Mouse (Mus musculus): ENCODE data around the gene Nt5m. TPM values are rescaled to one million over a fixed set of nuclear protein-coding genes. Genes with fewer than 3 reads are reported as not detected.

Gene Nt5m
- polyA plus RNA-seq, 1 experiment from 2014 or later: 13.7 TPM

DNA sequence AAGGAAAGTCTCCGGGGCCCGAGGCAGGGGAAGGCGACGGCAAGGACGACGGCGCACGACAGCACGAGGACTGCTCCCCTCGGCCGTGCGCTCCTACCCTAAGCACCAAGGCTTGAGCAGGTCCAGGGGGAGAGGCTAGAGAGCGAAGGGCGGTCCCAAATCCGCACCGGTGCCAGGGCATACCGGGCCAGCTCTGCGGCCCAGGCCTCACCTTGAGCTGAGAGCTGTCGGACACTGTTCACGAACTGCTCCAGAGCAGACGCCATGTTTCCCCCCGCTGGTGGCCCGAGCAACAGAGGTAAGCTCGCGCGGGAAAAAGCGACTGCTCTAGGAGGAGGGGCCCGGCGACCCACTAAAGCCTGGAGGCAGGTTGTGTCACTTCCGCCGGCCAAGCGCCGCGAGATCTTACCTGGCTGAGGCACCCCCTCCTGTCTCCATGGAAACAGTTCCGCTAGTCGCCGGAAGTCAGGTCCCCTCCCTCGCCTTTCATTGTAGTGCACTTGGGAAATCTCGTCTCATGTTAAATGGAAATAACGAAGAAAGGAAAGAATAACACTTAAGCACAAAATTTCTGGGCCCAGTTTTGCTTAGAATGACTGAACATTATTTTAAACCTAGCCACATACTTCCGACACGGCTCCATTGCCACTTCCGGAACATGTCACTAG is 346 bp downstream of the Nt5m start, which contains the start of gene Cops3:
Cops3 (minus strand) TSS at position 380 of the 668 bp plus-strand sequence.
- WGBS (ENCODE audit: insufficient replicate concordance): under 1% methylated on average over 43 of the region's 43 CpGs
- Histone ChIP-seq H3K36me3 (replicated peaks) (peaks cover 21% of the 10 kb centered on the region), H3K9me3 (replicated peaks) (no peaks in the 10 kb centered on the region), H3K4me2 (peak within 1 kb of the TSS; percentile 67), H3K9ac (peak within 1 kb of the TSS; percentile 90), H3K4me1 (replicated peaks) (peaks cover 31% of the 10 kb centered on the region), H3K27ac (replicated peaks) (peak within 1 kb of the TSS; percentile 93), H3K27me3 (no peaks in the 10 kb centered on the region), H3K4me3 (replicated peaks) (peak within 1 kb of the TSS; percentile 95)
- ATAC-seq (ENCODE audit: insufficient read depth): peak; percentile 92

DNA sequence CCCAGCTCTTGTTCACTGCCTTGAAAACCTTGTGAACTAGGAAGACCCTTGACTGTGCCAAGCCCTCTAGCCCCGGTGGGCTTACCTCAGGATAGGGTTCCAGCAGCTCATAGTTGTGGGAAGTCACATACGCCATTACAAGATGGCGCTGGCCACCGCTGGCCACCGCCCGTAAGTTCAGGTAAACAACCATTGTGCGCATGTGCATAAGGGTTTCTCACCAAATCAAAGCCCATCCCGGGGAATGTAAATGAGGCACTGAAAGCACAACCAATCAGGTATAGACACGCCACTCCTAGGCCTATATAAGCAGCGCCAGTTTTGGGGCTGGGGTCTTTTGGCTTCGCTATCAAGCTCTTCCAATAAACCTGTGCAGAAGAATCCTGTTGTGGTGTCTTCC is 7.1 kb downstream of the Nt5m start:
- WGBS (ENCODE audit: insufficient replicate concordance): 83% methylated on average over 11 of the region's 11 CpGs
- 0 out of 2 replicates have a peak, but pooled peaks cover 6% of the 10 kb centered on the region for H3K36me3 ChIP-seq (replicated peaks)

DNA sequence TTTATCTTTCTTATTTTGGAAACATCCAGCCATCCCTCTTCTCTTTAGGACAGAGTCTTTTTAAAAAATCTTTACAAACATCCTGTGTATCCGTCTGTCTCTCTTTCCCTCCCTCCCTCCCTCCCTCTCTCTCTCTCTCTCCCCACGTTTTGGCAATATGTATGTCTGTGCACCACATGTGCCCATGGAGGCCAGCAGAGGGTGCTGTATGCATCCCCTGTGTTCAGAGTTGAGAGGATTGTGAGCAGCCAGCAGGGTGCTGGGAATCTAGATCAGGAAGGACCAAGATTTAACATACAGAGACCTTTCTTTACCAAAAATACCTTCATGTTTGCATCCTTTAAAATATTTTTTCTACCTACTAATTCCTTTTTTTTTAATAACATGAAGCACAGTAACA is 7.9 kb downstream of the Nt5m start:
- Histone ChIP-seq H3K4me3 (replicated peaks) (no peak overlapping the region), H3K4me2 (peak overlapping the region; percentile 86; the same call in 1 of the 2 replicates), H3K9ac (no peak overlapping the region), H3K27ac (replicated peaks) (no peak overlapping the region), H3K36me3 (replicated peaks) (0 out of 2 replicates have a peak, but pooled peaks cover 6% of the 10 kb centered on the region), H3K4me1 (replicated peaks) (peaks cover 29% of the 10 kb centered on the region), H3K27me3 (no peaks in the 10 kb centered on the region), H3K9me3 (replicated peaks) (no peaks in the 10 kb centered on the region)
- 21% methylated on average over 2 of the region's 2 CpGs for WGBS (ENCODE audit: insufficient replicate concordance)
- no peak for ATAC-seq (ENCODE audit: insufficient read depth)

More for the DNA sequence above, 7.1 kb downstream of the Nt5m start:
- Histone ChIP-seq H3K4me2 (no peak overlapping the region), H3K9me3 (replicated peaks) (no peaks in the 10 kb centered on the region), H3K9ac (no peak overlapping the region), H3K4me3 (replicated peaks) (no peak overlapping the region), H3K4me1 (replicated peaks) (peaks cover 30% of the 10 kb centered on the region), H3K27me3 (no peaks in the 10 kb centered on the region), H3K27ac (replicated peaks) (no peak overlapping the region)
- ATAC-seq (ENCODE audit: insufficient read depth): no peak

DNA sequence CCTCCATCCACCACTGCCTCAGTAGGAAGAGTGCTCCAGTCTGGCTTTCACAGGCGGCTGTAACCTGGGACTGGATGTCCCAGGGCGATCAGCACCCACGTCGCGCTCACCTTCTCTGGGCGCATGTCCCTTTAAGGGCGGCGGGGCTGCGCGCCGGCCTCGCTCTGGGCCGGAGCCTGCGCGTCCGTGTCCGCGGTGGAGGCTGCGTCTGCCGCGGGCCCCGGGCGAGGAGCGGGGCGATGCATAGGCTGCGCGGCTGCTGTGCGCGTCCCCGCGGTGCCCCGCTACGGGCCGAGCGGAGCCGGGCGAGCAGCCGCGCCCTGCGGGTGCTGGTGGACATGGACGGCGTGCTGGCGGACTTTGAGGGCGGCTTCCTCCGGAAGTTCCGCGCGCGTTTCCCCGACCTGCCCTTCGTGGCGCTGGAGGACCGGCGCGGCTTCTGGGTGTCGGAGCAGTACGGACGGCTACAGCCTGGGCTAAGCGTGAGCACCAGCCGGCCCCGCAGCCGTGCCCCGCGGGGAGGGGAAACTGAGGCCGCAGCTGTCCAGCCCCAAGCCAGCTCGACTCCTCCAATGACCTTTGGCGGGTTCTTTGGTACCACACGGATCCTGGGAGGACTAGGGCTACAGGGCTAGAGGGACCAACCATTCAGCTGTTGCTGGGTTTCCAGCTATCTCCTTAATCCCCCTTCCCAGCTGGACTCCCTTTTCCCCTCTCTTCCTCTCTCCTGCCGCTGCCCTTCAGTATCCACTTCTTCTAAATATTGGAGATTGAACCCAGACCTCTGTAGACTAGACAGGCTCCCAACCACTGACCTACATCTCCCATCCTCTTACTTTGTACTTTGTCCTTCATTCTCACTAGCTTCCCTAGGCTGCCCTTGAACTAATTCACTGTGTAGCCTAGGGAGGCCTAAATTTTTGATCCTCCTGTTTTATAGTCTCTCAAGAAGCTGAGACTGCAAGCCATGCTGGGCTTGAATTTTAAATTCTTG is 8.9 kb downstream of the Nt5m start:
- Histone ChIP-seq H3K36me3 (replicated peaks) (0 out of 2 replicates have a peak, but pooled peaks cover 6% of the 10 kb centered on the region), H3K4me2 (peak overlapping the region; percentile 86), H3K27me3 (no peaks in the 10 kb centered on the region), H3K27ac (replicated peaks) (peak overlapping the region; percentile 77), H3K4me3 (replicated peaks) (peak overlapping the region; percentile 75), H3K9ac (peak overlapping the region; percentile 72), H3K4me1 (replicated peaks) (peaks cover 35% of the 10 kb centered on the region), H3K9me3 (replicated peaks) (no peaks in the 10 kb centered on the region)
- WGBS (ENCODE audit: insufficient replicate concordance): under 1% methylated on average over 69 of the region's 69 CpGs
- peak; percentile 77 for ATAC-seq (ENCODE audit: insufficient read depth)

DNA sequence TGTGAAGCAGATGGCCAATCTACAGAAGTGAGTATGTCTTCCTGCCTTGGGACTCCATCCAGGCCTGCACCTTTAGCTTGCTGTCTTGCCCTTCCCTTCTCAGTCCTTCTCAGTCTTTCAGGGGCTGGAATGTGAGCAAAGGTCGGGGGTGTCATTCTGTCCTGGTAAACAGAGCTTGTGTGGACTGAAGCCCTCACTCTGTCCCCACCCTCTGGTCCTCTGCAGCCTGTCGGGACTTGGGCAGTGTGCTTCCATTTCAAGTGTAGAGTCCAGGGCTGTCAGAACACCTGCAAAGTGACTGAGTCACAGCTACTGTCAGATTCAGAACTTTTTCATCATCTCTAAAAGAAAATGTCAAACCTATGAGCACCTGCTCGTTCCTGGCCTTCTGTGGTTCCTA is 13.6 kb downstream of the Nt5m start:
- H3K36me3 ChIP-seq (replicated peaks): no peaks in the 10 kb centered on the region
- ATAC-seq (ENCODE audit: insufficient read depth): no peak
- H3K4me1 ChIP-seq (replicated peaks): peaks cover 23% of the 10 kb centered on the region
- H3K27me3 ChIP-seq: no peaks in the 10 kb centered on the region
- H3K4me2 ChIP-seq: no peak overlapping the region
- 52% methylated on average over 3 of the region's 3 CpGs for WGBS (ENCODE audit: insufficient replicate concordance)
- H3K9ac ChIP-seq: no peak overlapping the region
- no peaks in the 10 kb centered on the region for H3K9me3 ChIP-seq (replicated peaks)
- no peak overlapping the region for H3K27ac ChIP-seq (replicated peaks)
- no peak overlapping the region for H3K4me3 ChIP-seq (replicated peaks)

DNA sequence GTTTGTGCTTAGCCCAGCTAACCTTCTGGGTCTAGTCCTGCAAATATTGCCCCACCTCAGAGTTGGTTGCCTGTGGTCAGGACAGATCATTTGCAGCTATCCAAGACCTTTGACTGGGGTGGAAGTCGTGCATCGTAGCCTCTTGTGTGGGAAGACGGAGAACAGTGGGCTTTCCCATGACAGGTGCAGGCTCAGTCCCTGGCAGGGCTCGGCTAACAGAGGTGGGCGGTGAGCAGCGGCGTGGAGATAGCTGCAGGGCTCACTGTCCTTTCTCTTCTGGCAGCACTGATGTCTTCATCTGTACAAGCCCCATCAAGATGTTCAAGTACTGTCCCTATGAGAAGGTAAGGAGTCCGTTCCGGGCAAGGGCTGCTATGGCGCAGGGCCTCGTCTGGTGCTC is 21.2 kb downstream of the Nt5m start:
- H3K9me3 ChIP-seq (replicated peaks): no peaks in the 10 kb centered on the region
- H3K4me2 ChIP-seq: no peak overlapping the region
- no peaks in the 10 kb centered on the region for H3K4me1 ChIP-seq (replicated peaks)
- WGBS (ENCODE audit: insufficient replicate concordance): 80% methylated on average over 11 of the region's 11 CpGs
- no peak for ATAC-seq (ENCODE audit: insufficient read depth)
- no peaks in the 10 kb centered on the region for H3K27me3 ChIP-seq
- H3K27ac ChIP-seq (replicated peaks): no peak overlapping the region
- H3K36me3 ChIP-seq (replicated peaks): no peaks in the 10 kb centered on the region
- H3K4me3 ChIP-seq (replicated peaks): no peak overlapping the region
- H3K9ac ChIP-seq: no peak overlapping the region

DNA sequence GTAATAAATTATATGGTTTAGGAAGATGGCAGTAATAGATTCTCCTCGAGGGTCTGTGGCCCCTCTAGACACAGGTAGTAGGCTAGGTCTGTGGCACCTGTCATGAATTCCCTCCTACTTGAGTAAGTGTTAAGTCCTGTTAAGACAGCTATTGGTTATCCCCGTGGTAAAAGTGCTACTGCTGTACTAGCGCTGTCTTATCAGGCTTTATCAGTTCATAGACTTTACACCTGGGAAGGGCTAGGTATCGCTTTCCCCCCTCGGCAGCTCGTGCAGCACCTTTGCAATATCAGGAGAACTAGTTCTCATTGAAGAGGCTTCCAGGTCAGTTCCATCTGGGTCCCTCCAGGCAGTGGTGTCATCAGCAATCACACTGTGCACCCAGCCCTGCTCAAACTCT is 25.1 kb downstream of the Nt5m start:
- 54% methylated on average over 6 of the region's 6 CpGs for WGBS (ENCODE audit: insufficient replicate concordance)
- no peak overlapping the region for H3K27ac ChIP-seq (replicated peaks)
- no peaks in the 10 kb centered on the region for H3K4me1 ChIP-seq (replicated peaks)
- ATAC-seq (ENCODE audit: insufficient read depth): no peak
- H3K9ac ChIP-seq: no peak overlapping the region
- H3K27me3 ChIP-seq: no peaks in the 10 kb centered on the region
- no peak overlapping the region for H3K4me3 ChIP-seq (replicated peaks)
- no peaks in the 10 kb centered on the region for H3K9me3 ChIP-seq (replicated peaks)
- H3K36me3 ChIP-seq (replicated peaks): 0 out of 2 replicates have a peak, but pooled peaks cover 3% of the 10 kb centered on the region
- no peak overlapping the region for H3K4me2 ChIP-seq

DNA sequence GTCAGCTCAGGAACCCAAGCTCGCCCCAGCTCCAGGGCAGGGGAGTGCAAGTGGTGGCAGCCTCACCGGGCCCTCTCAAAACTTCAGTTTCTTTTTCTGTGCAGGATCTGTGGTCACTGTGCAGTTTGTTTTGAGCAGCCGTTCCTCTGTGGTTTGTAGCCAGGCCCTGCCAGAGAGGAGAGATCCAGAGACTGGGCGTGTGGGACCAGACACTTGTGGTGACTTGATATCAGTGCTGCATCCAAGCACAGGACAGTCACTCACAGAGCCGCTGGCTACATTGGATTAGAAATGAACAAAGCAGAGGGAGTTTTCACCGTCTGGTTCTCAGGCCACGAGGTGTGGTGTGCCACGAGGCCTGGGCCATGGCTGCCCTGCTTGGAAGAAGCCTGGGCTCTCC is 32.9 kb downstream of the Nt5m start:
- no peaks in the 10 kb centered on the region for H3K9me3 ChIP-seq (replicated peaks)
- no peaks in the 10 kb centered on the region for H3K27me3 ChIP-seq
- no peak overlapping the region for H3K4me3 ChIP-seq (replicated peaks)
- no peak overlapping the region for H3K4me2 ChIP-seq
- peaks cover 10% of the 10 kb centered on the region for H3K36me3 ChIP-seq (replicated peaks)
- H3K9ac ChIP-seq: no peak overlapping the region
- no peaks in the 10 kb centered on the region for H3K4me1 ChIP-seq (replicated peaks)
- H3K27ac ChIP-seq (replicated peaks): no peak overlapping the region
- ATAC-seq (ENCODE audit: insufficient read depth): no peak
- WGBS (ENCODE audit: insufficient replicate concordance): 33% methylated on average over 8 of the region's 8 CpGs

DNA sequence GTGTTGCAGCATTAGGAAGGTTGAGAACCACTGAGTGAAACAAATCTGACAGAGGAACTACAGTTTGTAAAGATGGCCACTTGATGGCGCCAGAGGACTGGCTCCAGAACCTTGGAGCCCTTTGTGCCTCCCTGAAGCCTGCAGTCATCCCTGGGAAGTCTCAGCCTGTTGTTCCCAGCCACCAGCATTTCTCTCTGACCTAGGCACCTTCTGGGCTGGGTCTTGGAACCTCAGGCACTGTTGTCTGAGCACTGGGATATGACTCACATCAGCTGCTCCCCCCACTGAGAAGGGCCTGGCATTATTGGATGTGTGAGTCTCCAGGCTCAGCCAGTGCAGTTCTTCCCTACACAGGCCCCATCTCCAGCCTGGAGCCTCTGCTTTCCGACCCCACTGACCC is 40.8 kb downstream of the Nt5m start:
- Histone ChIP-seq H3K4me2 (no peak overlapping the region), H3K36me3 (replicated peaks) (peaks cover 7% of the 10 kb centered on the region), H3K4me1 (replicated peaks) (peaks cover 2% of the 10 kb centered on the region), H3K27ac (replicated peaks) (no peak overlapping the region), H3K27me3 (no peaks in the 10 kb centered on the region), H3K9me3 (replicated peaks) (no peaks in the 10 kb centered on the region), H3K9ac (no peak overlapping the region), H3K4me3 (replicated peaks) (no peak overlapping the region)
- WGBS (ENCODE audit: insufficient replicate concordance): 11% methylated on average over 2 of the region's 2 CpGs
- peak; percentile 22; the same call in 1 of the 2 replicates for ATAC-seq (ENCODE audit: insufficient read depth)

DNA sequence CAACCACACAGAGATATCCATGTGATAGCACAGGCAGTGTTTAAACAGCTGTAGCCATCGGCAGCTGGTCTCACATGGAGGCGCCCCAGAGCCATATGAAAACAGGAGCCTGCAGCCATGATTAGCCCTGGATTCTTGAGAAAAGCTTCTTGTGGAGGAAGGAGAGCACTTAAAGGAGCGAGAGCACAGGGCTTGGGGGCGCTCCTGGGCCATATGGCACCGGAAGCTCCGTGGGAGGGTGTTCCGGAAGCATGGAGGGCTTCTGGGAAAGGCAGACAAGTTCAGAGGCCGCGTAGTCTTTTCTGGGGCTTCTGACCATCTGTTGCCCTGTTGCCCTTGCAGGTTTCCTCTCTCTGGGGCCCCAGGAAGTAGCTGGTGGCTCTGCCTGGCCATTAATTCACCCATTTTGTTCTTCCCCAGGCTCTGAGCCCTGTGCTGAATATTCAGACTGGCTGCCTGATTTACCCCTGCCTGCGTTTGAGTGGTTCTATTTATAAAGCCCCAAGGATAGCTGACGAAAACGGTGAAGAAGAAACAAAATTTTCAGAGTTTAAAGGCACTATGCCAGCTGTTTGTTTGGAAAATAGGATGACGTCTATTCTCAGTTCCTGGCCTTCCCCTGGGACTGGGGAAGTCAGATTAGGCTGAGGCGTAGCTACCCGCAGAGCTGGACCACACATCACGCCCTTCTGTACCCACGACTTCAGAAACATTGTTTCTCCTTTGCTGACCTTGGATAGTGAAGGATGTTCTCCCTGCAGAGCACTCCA is 46.2 kb downstream of the Nt5m start:
- Histone ChIP-seq H3K9me3 (replicated peaks) (no peaks in the 10 kb centered on the region), H3K36me3 (replicated peaks) (no peaks in the 10 kb centered on the region), H3K27me3 (peaks cover 4% of the 10 kb centered on the region; the same call in 1 of the 2 replicates), H3K27ac (replicated peaks) (peak overlapping the region; percentile 48), H3K4me1 (replicated peaks) (peaks cover 19% of the 10 kb centered on the region), H3K4me3 (replicated peaks) (no peak overlapping the region), H3K4me2 (peak overlapping the region; percentile 30; the same call in 1 of the 2 replicates), H3K9ac (no peak overlapping the region)
- peak; percentile 49 for ATAC-seq (ENCODE audit: insufficient read depth)
- 19% methylated on average over 17 of the region's 17 CpGs for WGBS (ENCODE audit: insufficient replicate concordance)
